Mouse (Mus musculus) liver, postnatal 0 days (tissue): ENCODE data around the gene Vars.
"Not testable (repeated sequence)": the region's sequence is repeated elsewhere in the genome, so short reads cannot be mapped to it uniquely, and the experiment has no call there.

Source experiments
- CTCF ChIP-seq: sonication (generic); IDR thresholded peaks from 2 replicates; pipeline ENCODE4 v1.5.1; 2016; ENCODE audit warnings: antibody characterized with exemption, low read depth
- EP300 ChIP-seq: IDR thresholded peaks from 2 replicates; pipeline ENCODE4 v1.6.1; 2016; ENCODE audit warnings: antibody characterized with exemption, low read depth, mild to moderate bottlenecking

DNA sequence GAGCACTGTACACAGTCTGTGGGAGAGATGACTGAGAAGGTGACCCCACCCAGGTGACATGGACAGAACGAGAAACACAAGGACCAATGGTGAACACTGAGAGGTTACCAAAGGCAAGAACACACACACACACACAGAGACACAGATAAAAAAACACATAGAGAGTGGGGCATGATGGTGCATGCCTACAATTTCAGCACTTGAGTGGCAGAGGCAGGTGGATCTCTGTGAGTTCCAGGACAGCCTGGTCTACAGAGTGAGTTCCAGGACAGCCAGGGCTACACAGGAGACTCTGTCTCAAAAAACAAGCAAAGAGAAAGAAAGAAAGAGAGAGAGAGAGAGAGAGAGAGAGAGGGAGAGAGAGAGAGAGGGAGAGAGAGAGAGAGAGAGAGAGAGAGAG, 32.9 kb downstream of the Vars start:
- not testable (repeated sequence) for TF ChIP-seq CTCF, EP300
